Comparison of ENCODE assay signal across 12 mouse cellular contexts in genomic region chr2:72175971-72176370, GRCm38 (mm10).
DNase-seq lines count a peak whose midpoint lies in the region; ATAC-seq and TF ChIP-seq lines count a peak whose summit lies in the region.
"Had no signal": no experiment of that assay in that cellular context is flagged by ENCODE, and none has a peak within 500 bp of the region (broad histone marks: within the 10 kb centered on the region; RNA-seq: fewer than 3 reads in every experiment).

No protein-coding gene starts in this region.

- H3K9ac ChIP-seq in heart, postnatal 0 days (replicated peaks; ENCODE audit: low read depth, low read length), result peak overlapping the region; percentile 29; the same call in 1 of the 2 replicates
- H3K9ac ChIP-seq in lung, postnatal 0 days (replicated peaks; ENCODE audit: low read depth), result no peak overlapping the region
- H3K9ac ChIP-seq: forebrain, postnatal 0 days had no signal

- H3K9me3 ChIP-seq in heart, postnatal 0 days (replicated peaks; ENCODE audit: control insufficient read depth, low read length), result no peaks in the 10 kb centered on the region
- no peaks in the 10 kb centered on the region for H3K9me3 ChIP-seq in lung, postnatal 0 days (ENCODE audit: low read length)

- TF ChIP-seq CTCF in heart, postnatal 0 days (IDR thresholded peaks at IDR 0.05; ENCODE audit: low read depth), result no peak
- TF ChIP-seq CTCF in lung, postnatal 0 days (IDR thresholded peaks at IDR 0.05), result no peak

- H3K27me3 ChIP-seq in heart, postnatal 0 days (ENCODE audit: control insufficient read depth, insufficient read depth, low read length), result no peaks in the 10 kb centered on the region
- no peaks in the 10 kb centered on the region for H3K27me3 ChIP-seq in lung, postnatal 0 days (replicated peaks; ENCODE audit: insufficient read depth, low read length)

- DNase-seq in adrenal gland, adult 2 months, result peak; percentile 48
- DNase-seq in adrenal gland, adult 8-10 months, result no peak
- DNase-seq in heart, postnatal 0 days (ENCODE audit: low spot score), result no peak
- no peak for DNase-seq in heart, postnatal 14 days
- DNase-seq in lung, postnatal 0 days (ENCODE audit: low spot score), result no peak
- no peak for DNase-seq in lung, postnatal 36 days
- peak; percentile 28 for DNase-seq in yolk sac, embryonic 10.5 days (ENCODE audit: low spot score)
- DNase-seq in cerebellum, postnatal 25 days, result no peak
- DNase-seq: adrenal gland, postnatal 14 days had no signal

- H3K36me3 ChIP-seq in heart, postnatal 0 days (replicated peaks; ENCODE audit: control insufficient read depth, insufficient read depth, low read length), result no peaks in the 10 kb centered on the region
- no peaks in the 10 kb centered on the region for H3K36me3 ChIP-seq in lung, postnatal 0 days (ENCODE audit: insufficient read depth, low read length)

- ATAC-seq in heart, postnatal 0 days (ENCODE audit: insufficient read depth, low read depth), result no peak
- ATAC-seq in lung, postnatal 0 days, result no peak
- ATAC-seq: hindbrain, embryonic 16.5 days had no signal

- TF ChIP-seq EP300 in heart, postnatal 0 days (IDR thresholded peaks at IDR 0.05; ENCODE audit: low read depth), result no peak
- no peak for TF ChIP-seq EP300 in lung, postnatal 0 days (IDR thresholded peaks at IDR 0.05)

- H3K27ac ChIP-seq in heart, postnatal 0 days (ENCODE audit: low read depth), result peak overlapping the region; percentile 27; the same call in 1 of the 2 replicates
- no peak overlapping the region for H3K27ac ChIP-seq in lung, postnatal 0 days (ENCODE audit: low read length)

- intact Hi-C loops in heart, postnatal 14 days (cut with DNase I), result no loop called here

- H3K4me1 ChIP-seq in heart, postnatal 0 days (ENCODE audit: control insufficient read depth, insufficient read depth), result peaks cover 18% of the 10 kb centered on the region; the same call in 1 of the 2 replicates
- H3K4me1 ChIP-seq in lung, postnatal 0 days (ENCODE audit: insufficient read depth, low read depth, low read length), result no peaks in the 10 kb centered on the region

- no peak overlapping the region; the same call in 1 of the 2 replicates for H3K4me2 ChIP-seq in heart, postnatal 0 days (ENCODE audit: low read depth, low read length)
- H3K4me2 ChIP-seq in lung, postnatal 0 days (replicated peaks; ENCODE audit: low read depth, low read length), result 0 out of 2 replicates have a peak overlapping the region, but pooled peaks have one; percentile 8
- H3K4me2 ChIP-seq: midbrain, embryonic 11.5 days had no signal

- H3K4me3 ChIP-seq in heart, postnatal 0 days (ENCODE audit: low read depth, low read length), result no peak overlapping the region
- H3K4me3 ChIP-seq in lung, postnatal 0 days (ENCODE audit: low read depth, low read length), result no peak overlapping the region

- WGBS in heart, postnatal 0 days, result 18% methylated on average over 5 of the region's 5 CpGs
- 24% methylated on average over 5 of the region's 5 CpGs for WGBS in lung, postnatal 0 days

Comparison
In these comparisons a context has a peak if more than half of its experiments do, and no peak if none do; other contexts are left out.
1. DNase-seq: peak in adrenal gland, adult 2 months (single experiment) and yolk sac, embryonic 10.5 days (single experiment); none in adrenal gland, adult 8-10 months (single experiment), heart, postnatal 0 days (single experiment), heart, postnatal 14 days (0 of 2), lung, postnatal 0 days (single experiment), lung, postnatal 36 days (single experiment) and cerebellum, postnatal 25 days (0 of 2).